Mouse (Mus musculus) myocyte (in vitro differentiated cells): ENCODE data around the gene Ypel1. TPM values are rescaled to one million over a fixed set of nuclear protein-coding genes. Genes with fewer than 3 reads are reported as not detected.
A peak's percentile ranks its signal among the peaks of the same experiment; 100 is the strongest.

Source experiments
- H3K27me3 ChIP-seq: one replicate; pipeline ENCODE4 v1.6.1; 2011; ENCODE audit not compliant: control insufficient read depth, insufficient read depth, insufficient read length
- H3K36me3 ChIP-seq: one replicate; pipeline ENCODE4 v1.6.1; 2011; ENCODE audit not compliant: control insufficient read depth, insufficient read depth
- H3K4me2 ChIP-seq: one replicate; pipeline ENCODE4 v1.6.1; 2011; ENCODE audit warnings: low read depth, control low read depth
- H3K4me3 ChIP-seq: one replicate; pipeline ENCODE4 v1.5.1; 2011; ENCODE audit warnings: mild to moderate bottlenecking, control low read depth, moderate library complexity
- H3K79me2 ChIP-seq: one replicate; pipeline ENCODE4 v1.6.1; 2011; ENCODE audit not compliant: control insufficient read depth, insufficient read depth
- H3ac ChIP-seq: one replicate; pipeline ENCODE4 v1.6.1; 2011; ENCODE audit not compliant: control insufficient read depth, insufficient read length
- CEBPB ChIP-seq: IDR thresholded peaks from 2 replicates; pipeline ENCODE4 v1.6.1; 2011; ENCODE audit warnings: mild to moderate bottlenecking, moderate library complexity; ENCODE audit not compliant: poor library complexity, insufficient read depth, severe bottlenecking
- E2F4 ChIP-seq: IDR thresholded peaks from one replicate; pipeline ENCODE4 v1.6.1; 2011; ENCODE audit warnings: mild to moderate bottlenecking, control low read depth, moderate library complexity; ENCODE audit not compliant: insufficient read depth
- MAX ChIP-seq: IDR thresholded peaks from one replicate; pipeline ENCODE4 v1.6.1; 2011; ENCODE audit warnings: low read depth, mild to moderate bottlenecking, control low read depth
- MYOD1 ChIP-seq, 3 experiments: IDR thresholded peaks; one replicate each; pipeline ENCODE4 v1.6.1; 2011; ENCODE audit warnings: control low read depth in 2 of 3, low read depth in 2 of 3, mild to moderate bottlenecking in 2 of 3, moderate library complexity in 1 of 3; ENCODE audit not compliant: insufficient read length in 2 of 3, control insufficient read depth in 1 of 3
- MYOG ChIP-seq, 3 experiments: IDR thresholded peaks; one replicate each; pipeline ENCODE4 v1.6.1; 2011; ENCODE audit warnings: control low read depth in 2 of 3, low read depth in 2 of 3, mild to moderate bottlenecking in 2 of 3; ENCODE audit not compliant: insufficient read length in 2 of 3, control insufficient read depth in 1 of 3, insufficient read depth in 1 of 3
- POLR2A ChIP-seq: IDR thresholded peaks from one replicate; pipeline ENCODE4 v1.6.1; 2011; ENCODE audit warnings: low read depth, mild to moderate bottlenecking, control low read depth, moderate library complexity; ENCODE audit not compliant: insufficient read length
- POLR2AphosphoS2 ChIP-seq: IDR thresholded peaks from one replicate; pipeline ENCODE4 v1.6.1; 2011; ENCODE audit warnings: low read depth, control low read depth; ENCODE audit not compliant: insufficient read length
- REST ChIP-seq: IDR thresholded peaks from one replicate; pipeline ENCODE4 v1.6.1; 2011; ENCODE audit warnings: mild to moderate bottlenecking, control low read depth, moderate library complexity; ENCODE audit not compliant: insufficient read depth, insufficient read length
- SRF ChIP-seq: IDR thresholded peaks from one replicate; pipeline ENCODE4 v1.6.1; 2011; ENCODE audit warnings: low read depth; ENCODE audit not compliant: control insufficient read depth, insufficient read length
- TCF12 ChIP-seq: IDR thresholded peaks from one replicate; pipeline ENCODE4 v1.6.1; 2011; ENCODE audit warnings: mild to moderate bottlenecking, control low read depth; ENCODE audit not compliant: poor library complexity, insufficient read depth, severe bottlenecking
- TCF3 ChIP-seq: IDR thresholded peaks from one replicate; pipeline ENCODE4 v1.6.1; 2011; ENCODE audit warnings: low read depth, control low read depth; ENCODE audit not compliant: insufficient read length
- USF1 ChIP-seq: IDR thresholded peaks from one replicate; pipeline ENCODE4 v1.6.1; 2011; ENCODE audit warnings: low read depth, mild to moderate bottlenecking, control low read depth, moderate library complexity
- polyA plus RNA-seq: library from polyadenylated mRNA; unstranded; fragments of >200 nt; fragmentation: generic; extraction: Trizol; gene quantifications from one replicate; pipeline ENCODE4 v1.2.1, GENCODE M21; 2012; ENCODE audit warnings: missing spikeins

Gene Ypel1
- polyA plus RNA-seq, 1 experiment = 2.7 TPM

GRCm38 (mm10) chr16:17055584-17055983 is 13.9 kb upstream of the Ypel1 start:
- Histone ChIP-seq H3ac (no peak overlapping the region), H3K4me2 (no peak overlapping the region), H3K79me2 (no peaks in the 10 kb centered on the region), H3K36me3 (no peaks in the 10 kb centered on the region), H3K4me3 (no peak overlapping the region), H3K27me3 (no peaks in the 10 kb centered on the region)
- TF ChIP-seq E2F4 (no peak), TCF3 (no peak), POLR2AphosphoS2 (no peak), USF1 (no peak), TCF12 (no peak), MAX (no peak), POLR2A (no peak), CEBPB (no peak), MYOD1 (IDR thresholded peaks at IDR 0.05; ENCODE audit: control insufficient read depth in 1 of 3, insufficient read length in 2 of 3, low read depth in 2 of 3) (no peak), REST (no peak), SRF (no peak), MYOG (IDR thresholded peaks at IDR 0.05; ENCODE audit: control insufficient read depth in 1 of 3, insufficient read depth in 1 of 3, insufficient read length in 2 of 3, low read depth in 2 of 3) (no peak)

- Histone ChIP-seq H3K4me3 (no peak overlapping the region), H3K36me3 (no peaks in the 10 kb centered on the region), H3ac (no peak overlapping the region), H3K27me3 (peaks cover 4% of the 10 kb centered on the region), H3K79me2 (no peaks in the 10 kb centered on the region), H3K4me2 (no peak overlapping the region)
- TF ChIP-seq MYOG (IDR thresholded peaks at IDR 0.05; ENCODE audit: control insufficient read depth in 1 of 3, insufficient read depth in 1 of 3, insufficient read length in 2 of 3, low read depth in 2 of 3) (no peak), POLR2A (no peak), TCF12 (no peak), SRF (no peak)
Measured at GRCm38 (mm10) chr16:17062338-17062737, 7.2 kb upstream of the Ypel1 start.

- TF ChIP-seq TCF12 (no peak), POLR2A (no peak), MYOD1 (IDR thresholded peaks at IDR 0.05; ENCODE audit: control insufficient read depth in 1 of 3, insufficient read length in 2 of 3, low read depth in 2 of 3) (no peak), CEBPB (no peak), MYOG (IDR thresholded peaks at IDR 0.05; ENCODE audit: control insufficient read depth in 1 of 3, insufficient read depth in 1 of 3, insufficient read length in 2 of 3, low read depth in 2 of 3) (no peak), TCF3 (no peak), SRF (no peak), POLR2AphosphoS2 (no peak), MAX (no peak), USF1 (no peak), REST (no peak), E2F4 (no peak)
- no peaks in the 10 kb centered on the region for H3K79me2 ChIP-seq
- no peak overlapping the region for H3ac ChIP-seq
- H3K27me3 ChIP-seq = peaks cover 5% of the 10 kb centered on the region
- no peak overlapping the region for H3K4me3 ChIP-seq
- H3K4me2 ChIP-seq = no peak overlapping the region
- no peaks in the 10 kb centered on the region for H3K36me3 ChIP-seq
Measured at GRCm38 (mm10) chr16:17067552-17067951, 1.9 kb upstream of the Ypel1 start.

- Histone ChIP-seq H3ac (peak overlapping the region; percentile 26), H3K36me3 (no peaks in the 10 kb centered on the region), H3K79me2 (no peaks in the 10 kb centered on the region), H3K27me3 (peaks cover 5% of the 10 kb centered on the region), H3K4me3 (peak overlapping the region; percentile 19), H3K4me2 (peak overlapping the region; percentile 67)
- TF ChIP-seq POLR2AphosphoS2 (no peak), SRF (no peak), CEBPB (no peak), MYOG (IDR thresholded peaks at IDR 0.05; ENCODE audit: control insufficient read depth in 1 of 3, insufficient read depth in 1 of 3, insufficient read length in 2 of 3, low read depth in 2 of 3) (no peak), E2F4 (no peak)
Measured at GRCm38 (mm10) chr16:17070716-17071115, 1.2 kb downstream of the Ypel1 start.

- no peaks in the 10 kb centered on the region for H3K79me2 ChIP-seq
- no peak overlapping the region for H3K4me2 ChIP-seq
- no peak overlapping the region for H3ac ChIP-seq
- TF ChIP-seq TCF3 (no peak), MYOG (IDR thresholded peaks at IDR 0.05; ENCODE audit: control insufficient read depth in 1 of 3, insufficient read depth in 1 of 3, insufficient read length in 2 of 3, low read depth in 2 of 3) (no peak), SRF (no peak), CEBPB (no peak)
- no peaks in the 10 kb centered on the region for H3K27me3 ChIP-seq
- H3K4me3 ChIP-seq = no peak overlapping the region
- H3K36me3 ChIP-seq = no peaks in the 10 kb centered on the region
Measured at GRCm38 (mm10) chr16:17073000-17073399, 3.5 kb downstream of the Ypel1 start.

- H3K36me3 ChIP-seq = no peaks in the 10 kb centered on the region
- TF ChIP-seq TCF12 (no peak), REST (no peak), TCF3 (no peak)
- H3K27me3 ChIP-seq = no peaks in the 10 kb centered on the region
- no peak overlapping the region for H3K4me3 ChIP-seq
- H3K4me2 ChIP-seq = no peak overlapping the region
- no peak overlapping the region for H3ac ChIP-seq
- H3K79me2 ChIP-seq = no peaks in the 10 kb centered on the region
Measured at GRCm38 (mm10) chr16:17076301-17076700, 6.8 kb downstream of the Ypel1 start.
